Mouse (Mus musculus): ENCODE measurements at regions not wholly inside any gene's neighbourhood (a gene's known extent, or its start where the extent isn't known, plus 50 kb on each side); places are given as distances from the start of the nearest gene placed in this dataset.

DNA sequence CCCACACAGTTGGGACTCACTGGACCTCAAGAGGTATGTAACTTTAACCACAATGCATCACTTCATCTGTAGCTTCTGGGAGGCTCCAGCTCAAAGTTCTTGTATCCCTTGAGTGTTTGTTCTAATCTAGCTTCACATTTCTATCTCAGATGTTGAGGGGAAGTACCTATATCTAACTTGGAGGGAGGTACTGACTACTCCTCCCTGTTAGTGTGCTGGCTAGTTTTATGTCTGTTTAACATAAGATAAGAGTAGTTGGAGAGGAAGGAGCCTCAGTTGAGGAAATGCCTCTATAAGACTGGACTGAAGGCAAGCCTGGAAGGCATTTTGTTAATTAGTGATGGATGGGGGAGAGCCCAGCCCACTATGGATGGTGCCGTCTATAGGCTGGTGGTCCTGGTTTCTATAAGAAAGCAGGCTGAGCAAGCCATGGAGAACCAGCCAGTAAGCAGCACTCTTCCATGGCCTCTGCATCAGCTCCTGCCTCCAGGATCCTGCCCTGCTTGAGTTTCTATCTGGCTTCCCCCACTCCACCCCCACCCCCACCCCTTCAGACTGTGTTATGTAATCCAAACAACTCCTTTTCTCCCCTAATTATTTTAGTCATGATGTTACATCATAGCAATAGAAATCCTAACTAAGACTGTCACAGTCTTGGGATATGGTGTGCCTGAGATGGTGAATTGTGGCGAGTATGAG is 135.7 kb upstream of the 4930535I16Rik start:
- DNase-seq: no peak

DNA sequence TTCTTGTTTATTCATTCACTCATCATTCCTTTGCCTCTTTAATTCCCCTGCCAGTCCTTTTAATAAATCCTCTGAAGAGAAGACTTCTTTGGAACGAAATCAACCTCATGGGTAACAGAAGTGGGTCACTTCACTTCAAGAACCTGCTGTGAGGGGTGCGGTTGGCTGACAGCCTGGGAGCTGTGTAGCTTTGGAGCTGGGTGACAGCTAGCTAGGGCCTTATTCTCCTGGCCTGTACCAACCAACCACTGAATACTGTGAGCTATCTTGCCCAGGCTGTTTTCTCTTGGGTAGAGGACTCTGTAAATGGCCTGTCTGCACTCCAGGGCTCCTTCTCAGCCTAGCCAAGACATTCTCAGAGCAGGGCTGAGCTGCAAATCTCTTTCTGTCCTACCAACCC is 134.6 kb upstream of the 4930535I16Rik start:
- peak; percentile 26 for DNase-seq

GRCm38 (mm10) chr4:124048348-124048831 is 130.6 kb upstream of the 4930535I16Rik start:
- DNase-seq: peak; percentile 21

GRCm38 (mm10) chr4:124047898-124048297 is 130.1 kb upstream of the 4930535I16Rik start:
- no peak for DNase-seq

GRCm38 (mm10) chr4:124036483-124036882 is 118.7 kb upstream of the 4930535I16Rik start:
- DNase-seq: no peak

- DNase-seq: no peak
These were observed 117.8 kb upstream of the 4930535I16Rik start for GRCm38 (mm10) chr4:124035657-124036061.

DNA sequence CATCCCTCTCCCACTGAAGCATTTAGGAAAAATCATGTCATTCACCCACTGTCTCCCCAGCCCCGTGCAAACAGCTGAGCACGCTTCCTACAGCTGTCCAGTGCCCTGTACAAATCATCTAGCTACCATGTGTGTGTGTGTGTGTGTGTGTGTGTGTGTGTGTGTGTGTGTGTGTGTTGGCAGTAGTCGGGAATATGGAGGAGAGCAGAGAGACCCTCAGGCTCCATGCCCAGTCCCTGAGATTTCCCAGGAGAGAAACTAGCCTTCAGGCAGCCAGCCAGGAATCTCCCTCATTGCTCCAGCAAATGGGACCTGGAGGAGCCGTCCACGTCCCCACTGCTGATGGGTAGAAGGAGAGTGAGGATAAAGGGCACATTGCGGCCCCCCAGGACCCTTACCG is 117.4 kb upstream of the 4930535I16Rik start:
- peak; percentile 82 for DNase-seq

- no peak for DNase-seq
These were observed 110.2 kb upstream of the 4930535I16Rik start for GRCm38 (mm10) chr4:124028061-124028460.

DNA sequence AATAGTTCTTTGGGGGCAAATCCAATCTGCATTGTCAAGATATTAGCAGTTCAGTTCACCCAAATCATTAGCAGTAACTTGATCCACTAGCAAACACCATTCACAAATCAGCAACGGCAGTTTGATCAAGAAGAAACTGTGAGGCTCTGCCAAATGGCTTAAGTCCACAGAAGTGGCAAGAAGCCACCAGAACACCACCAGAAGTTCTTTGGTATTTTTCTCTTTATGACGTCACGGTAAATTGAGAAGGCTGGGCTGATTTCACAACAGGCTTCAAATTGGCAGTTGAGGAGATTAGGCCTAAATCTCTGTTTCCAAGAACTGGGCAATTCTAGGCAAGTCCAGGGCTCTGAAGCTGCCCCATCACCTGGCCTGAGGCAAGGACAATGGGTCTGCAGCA is 98.6 kb upstream of the 4930535I16Rik start:
- no peak for DNase-seq

GRCm38 (mm10) chr4:124015323-124015722 is 97.5 kb upstream of the 4930535I16Rik start:
- no peak for DNase-seq

- no peak for DNase-seq
These were observed 94.6 kb upstream of the 4930535I16Rik start for GRCm38 (mm10) chr4:124012406-124012805.

- DNase-seq: no peak
These were observed 90.9 kb upstream of the 4930535I16Rik start for GRCm38 (mm10) chr4:124008725-124009124.

- DNase-seq: no peak
These were observed 87.9 kb upstream of the 4930535I16Rik start for GRCm38 (mm10) chr4:124005626-124006315.

- no peak for DNase-seq
These were observed 84.9 kb upstream of the 4930535I16Rik start for GRCm38 (mm10) chr4:124002760-124003159.

GRCm38 (mm10) chr4:124002105-124002504 is 84.3 kb upstream of the 4930535I16Rik start:
- no peak for DNase-seq

GRCm38 (mm10) chr4:123995815-123996214 is 78.0 kb upstream of the 4930535I16Rik start:
- DNase-seq: no peak

DNA sequence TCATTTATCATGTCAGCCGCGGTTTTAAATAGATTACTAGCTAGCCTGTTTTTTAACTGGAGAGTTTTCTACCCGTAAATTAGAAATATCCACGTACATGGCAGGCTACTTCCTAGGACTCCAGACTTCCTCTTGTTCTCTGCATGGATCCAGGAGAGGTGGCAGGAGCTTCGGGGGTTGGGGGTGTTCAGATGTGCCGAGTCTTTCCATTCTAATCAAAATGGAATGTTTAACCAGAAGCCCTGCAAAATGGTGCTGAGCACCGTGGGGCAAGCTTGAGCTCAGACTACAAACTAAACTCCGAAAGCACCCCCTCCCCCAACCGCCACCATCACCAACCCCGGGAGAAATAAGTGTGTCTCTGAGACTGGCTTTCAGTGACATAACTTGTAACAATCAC is 73.4 kb upstream of the 4930535I16Rik start:
- no peak for DNase-seq

DNA sequence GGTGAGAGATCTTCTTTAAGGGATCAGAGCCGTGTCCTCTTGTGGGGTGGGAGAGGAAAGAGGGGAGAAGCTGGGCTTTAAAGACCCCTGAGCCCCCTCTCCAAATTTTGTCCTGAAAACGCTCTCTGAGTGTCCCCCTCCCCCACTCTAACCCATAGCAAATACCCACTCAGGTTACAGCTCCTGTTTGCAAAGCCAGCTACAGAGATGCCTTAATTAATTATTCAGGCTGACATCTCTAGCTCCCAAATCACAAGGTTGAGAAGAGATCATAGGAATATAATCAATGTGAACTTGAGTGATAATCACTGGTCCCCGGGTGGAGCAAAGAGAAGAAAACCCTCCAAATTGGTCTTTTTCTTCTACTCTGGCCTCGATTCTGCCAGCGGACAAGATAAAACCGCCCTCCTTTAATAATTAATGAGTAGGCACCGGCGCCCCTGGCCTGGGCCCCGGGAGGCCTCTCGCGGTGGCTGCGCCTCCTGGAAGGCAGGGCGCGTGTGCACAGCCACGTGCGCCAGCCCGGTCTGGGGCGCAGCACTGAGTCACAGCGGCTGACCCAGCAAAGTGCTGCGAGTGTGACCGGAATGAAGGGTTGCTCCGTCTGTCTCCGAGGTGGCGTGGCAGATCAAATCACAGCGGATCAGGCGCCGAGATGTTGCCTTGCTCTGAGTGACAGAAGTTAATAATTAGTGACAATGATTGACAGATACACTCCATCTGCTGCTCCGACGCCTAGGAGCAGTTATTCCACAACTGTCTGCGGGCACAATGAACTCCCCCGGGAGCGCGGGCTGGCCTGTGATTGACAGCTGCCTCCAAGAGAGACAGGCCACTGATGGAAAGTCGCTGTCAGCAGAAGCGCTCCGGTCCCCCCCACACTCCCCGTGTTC is 72.7 kb upstream of the 4930535I16Rik start:
- peak; percentile 25 for DNase-seq

Measured in right cerebral cortex, postnatal 4 days (tissue).